In genomic region chr11:117235898-117236459, GRCm38 (mm10) we compare ENCODE assay signal across 8 mouse cellular contexts. TPM values are rescaled to one million over a fixed set of nuclear protein-coding genes. Genes with fewer than 3 reads are reported as not detected.
DNase-seq lines count a peak whose midpoint lies in the region; ATAC-seq lines count a peak whose summit lies in the region.

No protein-coding gene starts in this region.

- intact Hi-C loops in left cerebral cortex, postnatal 4 days (cut with DNase I) = no loop called here

- no peaks in the 10 kb centered on the region for H3K36me3 ChIP-seq in midbrain, embryonic 13.5 days
- no peaks in the 10 kb centered on the region for H3K36me3 ChIP-seq in midbrain, embryonic 16.5 days (ENCODE audit: control insufficient read depth, insufficient read depth, low read length)

- H3K4me1 ChIP-seq in midbrain, embryonic 13.5 days (replicated peaks) = peaks cover 30% of the 10 kb centered on the region
- H3K4me1 ChIP-seq in midbrain, embryonic 16.5 days (ENCODE audit: control insufficient read depth, insufficient read depth, low read length) = peaks cover 6% of the 10 kb centered on the region; the same call in 1 of the 2 replicates

- no peaks in the 10 kb centered on the region for H3K9me3 ChIP-seq in midbrain, embryonic 13.5 days
- H3K9me3 ChIP-seq in midbrain, embryonic 16.5 days (replicated peaks; ENCODE audit: control insufficient read depth, low read length, poor library complexity, severe bottlenecking) = no peaks in the 10 kb centered on the region

- no peak overlapping the region for H3K27ac ChIP-seq in midbrain, embryonic 13.5 days
- no peak overlapping the region for H3K27ac ChIP-seq in midbrain, embryonic 16.5 days (ENCODE audit: low read length)

- WGBS in midbrain, embryonic 13.5 days = 52% methylated on average over 9 of the region's 9 CpGs
- 42% methylated on average over 9 of the region's 9 CpGs for WGBS in midbrain, embryonic 16.5 days

- DNase-seq in adrenal gland, adult 2 months = peak; percentile 30
- DNase-seq in adrenal gland, adult 8-10 months = no peak
- peak; percentile 46 to 67 for DNase-seq in kidney, postnatal 25 days
- DNase-seq in telencephalon, adult 2 months (ENCODE audit: low read depth, low spot score) = peak; percentile 62
- no peak for DNase-seq in thymus, postnatal 0 days (ENCODE audit: low spot score)
- DNase-seq in left cerebral cortex, postnatal 4 days = no peak

- peaks cover 2% of the 10 kb centered on the region; the same call in 1 of the 2 replicates for H3K27me3 ChIP-seq in midbrain, embryonic 13.5 days
- no peaks in the 10 kb centered on the region for H3K27me3 ChIP-seq in midbrain, embryonic 16.5 days (ENCODE audit: control insufficient read depth, insufficient read depth, low read depth, low read length)

- no peak for ATAC-seq in midbrain, embryonic 13.5 days
- no peak for ATAC-seq in midbrain, embryonic 16.5 days

- H3K4me2 ChIP-seq in midbrain, embryonic 13.5 days (replicated peaks) = no peak overlapping the region
- no peak overlapping the region for H3K4me2 ChIP-seq in midbrain, embryonic 16.5 days (ENCODE audit: low read length)

- no peak overlapping the region for H3K4me3 ChIP-seq in midbrain, embryonic 13.5 days (replicated peaks)
- H3K4me3 ChIP-seq in midbrain, embryonic 16.5 days (ENCODE audit: low read depth, low read length) = no peak overlapping the region

- peak overlapping the region; percentile 53 for H3K9ac ChIP-seq in midbrain, embryonic 13.5 days (replicated peaks)
- no peak overlapping the region for H3K9ac ChIP-seq in midbrain, embryonic 16.5 days (ENCODE audit: low read depth, low read length)

RNA-seq across cellular contexts. Expression of gene Sept9, which starts 36.5 kb away (rescaled TPM):
- total RNA-seq in adrenal gland, adult 2 months (2021) = 100 to 1,000 TPM; 143 to 149 TPM
- polyA plus RNA-seq in adrenal gland, adult 2 months (2012; rRNA removed) = 46.5 and 53.7 TPM in 2 replicates
- 100 to 1,000 TPM; 114 to 136 (median 132) TPM for total RNA-seq in adrenal gland, adult 8-10 months (2022)
- 121 and 125 TPM in 2 replicates for polyA plus RNA-seq in midbrain, embryonic 13.5 days (2015; fragmentation: Nextera tagmentation; extraction: Ambion mirVana)
- 103 and 108 TPM in 2 replicates for polyA plus RNA-seq in midbrain, embryonic 16.5 days (2015; fragmentation: Nextera tagmentation; extraction: Ambion mirVana)
- 220 and 222 TPM in 2 replicates for polyA plus RNA-seq in thymus, postnatal 0 days (2015; fragmentation: Nextera tagmentation; extraction: Ambion mirVana)
- total RNA-seq in left cerebral cortex, postnatal 4 days (2021) = 100 to 1,000 TPM in 1 of 2 experiments, 10 to 100 TPM in 1; 94.9 to 103 TPM

Comparison
In these comparisons a context has a peak if more than half of its experiments do, and no peak if none do; other contexts are left out.
1. DNase-seq: peak in adrenal gland, adult 2 months (single experiment), kidney, postnatal 25 days (2 of 2) and telencephalon, adult 2 months (single experiment); none in adrenal gland, adult 8-10 months (single experiment), thymus, postnatal 0 days (single experiment) and left cerebral cortex, postnatal 4 days (single experiment).